Mouse (Mus musculus): ENCODE data around the gene Meis1.

Gene Meis1

GRCm38 (mm10) chr11:18948600-18949295 is 70.0 kb downstream of the Meis1 start:
- CTCF ChIA-PET: no interaction called here

- CTCF ChIA-PET: no interaction called here
These were observed 71.4 kb downstream of the Meis1 start for GRCm38 (mm10) chr11:18947434-18947833.

DNA sequence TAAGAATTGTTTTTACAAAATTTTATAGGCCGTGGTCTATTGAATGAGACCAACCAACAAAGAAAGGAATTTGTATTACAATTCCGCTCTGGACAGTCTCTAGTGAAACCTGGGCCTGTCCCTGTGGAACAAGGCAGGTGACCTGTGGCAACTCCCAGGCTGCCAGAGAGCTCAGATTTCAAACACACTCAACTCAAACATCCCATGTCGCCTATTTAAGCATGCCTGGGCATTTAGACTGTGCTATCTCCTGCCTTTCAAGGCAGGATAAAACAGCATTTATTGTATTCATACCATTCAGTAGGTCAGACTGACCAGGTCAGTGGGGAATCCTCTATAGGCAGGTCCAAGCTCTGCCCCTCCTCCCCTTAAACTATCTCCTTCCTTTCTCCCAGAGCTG is 73.0 kb downstream of the Meis1 start:
- CTCF ChIA-PET: no interaction called here

GRCm38 (mm10) chr11:18944972-18945625 is 73.7 kb downstream of the Meis1 start:
- CTCF ChIA-PET: no interaction called here

GRCm38 (mm10) chr11:18944209-18944608 is 74.6 kb downstream of the Meis1 start:
- CTCF ChIA-PET: no interaction called here

DNA sequence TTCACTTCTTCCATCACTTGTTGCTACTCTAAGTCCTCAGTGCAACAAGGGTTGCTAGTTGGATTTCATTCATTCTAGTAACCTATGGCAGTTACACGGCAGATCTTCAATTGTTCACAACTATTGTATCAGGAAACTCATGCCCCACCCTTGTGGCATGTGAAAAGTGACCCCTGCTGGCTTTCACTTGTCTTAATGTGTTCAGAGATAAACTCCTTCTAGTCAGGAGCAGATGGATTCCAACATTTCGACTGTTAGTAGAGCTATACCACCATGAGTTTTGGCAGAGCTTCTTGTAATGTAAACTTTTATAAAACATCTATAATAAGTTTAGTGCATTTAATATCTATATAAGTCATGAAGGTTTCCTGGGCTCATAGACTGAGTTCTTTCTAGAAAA is 75.8 kb downstream of the Meis1 start:
- CTCF ChIA-PET: no interaction called here

DNA sequence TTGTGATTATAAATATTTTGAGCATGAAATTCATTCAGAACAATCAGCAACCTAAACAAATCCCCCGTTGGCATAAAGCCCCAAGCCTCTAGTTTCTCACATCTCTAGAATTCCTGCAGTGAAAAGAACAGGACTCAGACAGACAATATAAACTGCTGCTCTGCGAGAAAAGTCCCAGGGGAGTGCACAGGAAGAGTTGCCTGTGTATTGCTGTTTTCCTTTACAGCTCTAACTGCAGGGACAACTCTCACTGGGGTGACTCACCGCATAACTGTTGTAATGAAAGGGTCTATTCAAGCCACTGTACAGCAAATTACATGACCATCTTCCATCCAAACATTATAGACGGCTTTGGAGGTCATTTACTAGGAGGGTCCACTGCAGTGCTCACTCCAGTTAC is 77.9 kb downstream of the Meis1 start:
- CTCF ChIA-PET: no interaction called here

GRCm38 (mm10) chr11:18934921-18935320 is 83.9 kb downstream of the Meis1 start:
- CTCF ChIA-PET: no interaction called here

DNA sequence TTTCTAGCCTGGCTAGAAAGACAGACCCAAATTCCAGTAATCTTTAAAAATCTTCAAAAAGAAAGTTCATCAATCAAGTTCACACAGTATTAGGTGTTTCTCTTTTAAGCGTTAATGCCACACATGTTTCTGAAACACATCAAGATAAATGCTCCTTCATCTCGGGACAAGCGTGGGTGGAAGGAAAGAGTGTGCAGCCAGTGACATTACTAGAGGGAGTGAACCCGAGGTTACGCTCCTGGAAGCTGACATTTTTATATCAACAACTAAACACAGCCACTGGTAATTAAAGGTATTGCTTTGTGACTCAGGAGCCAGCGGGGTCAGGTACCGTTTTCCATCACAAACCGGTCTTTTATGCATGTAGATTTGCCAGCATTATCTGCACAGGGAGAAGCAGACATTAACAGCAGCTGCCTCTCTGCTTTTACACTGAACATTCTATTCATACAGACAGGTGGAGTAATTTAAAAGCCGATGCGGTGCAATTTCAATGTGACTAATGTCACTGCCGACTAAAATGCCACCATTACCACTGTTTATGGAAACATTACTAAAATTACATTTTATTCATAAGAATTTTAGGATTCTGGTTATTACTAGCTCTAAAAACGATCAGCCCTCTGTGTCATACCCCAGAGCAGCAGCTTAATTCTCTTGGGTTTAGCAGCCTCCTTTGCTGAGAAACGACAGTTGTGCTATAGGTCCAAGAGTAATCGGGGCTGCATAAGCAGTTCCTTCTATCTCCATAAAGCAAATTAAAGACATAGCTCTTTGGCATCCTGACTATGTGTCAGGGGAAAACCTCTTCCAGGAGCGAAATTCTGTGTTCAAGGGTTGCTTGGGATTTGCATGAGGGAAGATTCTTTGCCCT is 87.5 kb downstream of the Meis1 start:
- CTCF ChIA-PET: no interaction called here

GRCm38 (mm10) chr11:18929779-18930728 is 88.7 kb downstream of the Meis1 start:
- CTCF ChIA-PET: no interaction called here

GRCm38 (mm10) chr11:18927351-18927750 is 91.4 kb downstream of the Meis1 start:
- CTCF ChIA-PET: no interaction called here

DNA sequence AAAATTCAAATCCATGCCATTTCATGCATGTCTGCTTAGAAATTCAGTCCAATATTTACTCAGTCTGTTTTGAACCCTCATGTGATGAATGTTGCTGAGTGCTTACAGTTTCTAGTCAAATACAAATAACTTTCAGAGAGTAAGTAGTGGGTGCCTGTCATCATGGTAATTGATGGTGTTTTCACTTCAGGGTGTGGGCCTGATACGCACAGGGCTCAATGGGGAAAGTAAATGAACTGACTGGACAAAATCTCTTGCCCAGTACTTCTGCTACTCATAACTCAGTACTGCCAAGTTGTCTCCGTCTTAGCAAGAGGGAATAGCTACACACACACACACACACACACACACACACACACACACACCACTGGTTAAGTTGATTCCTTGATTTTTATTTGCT is 92.0 kb downstream of the Meis1 start:
- CTCF ChIA-PET: no interaction called here

GRCm38 (mm10) chr11:18924583-18925334 is 94.0 kb downstream of the Meis1 start:
- CTCF ChIA-PET: no interaction called here

GRCm38 (mm10) chr11:18923274-18923673 is 95.5 kb downstream of the Meis1 start:
- CTCF ChIA-PET: no interaction called here

- CTCF ChIA-PET: no interaction called here
These were observed 98.1 kb downstream of the Meis1 start for GRCm38 (mm10) chr11:18920651-18921050.

DNA sequence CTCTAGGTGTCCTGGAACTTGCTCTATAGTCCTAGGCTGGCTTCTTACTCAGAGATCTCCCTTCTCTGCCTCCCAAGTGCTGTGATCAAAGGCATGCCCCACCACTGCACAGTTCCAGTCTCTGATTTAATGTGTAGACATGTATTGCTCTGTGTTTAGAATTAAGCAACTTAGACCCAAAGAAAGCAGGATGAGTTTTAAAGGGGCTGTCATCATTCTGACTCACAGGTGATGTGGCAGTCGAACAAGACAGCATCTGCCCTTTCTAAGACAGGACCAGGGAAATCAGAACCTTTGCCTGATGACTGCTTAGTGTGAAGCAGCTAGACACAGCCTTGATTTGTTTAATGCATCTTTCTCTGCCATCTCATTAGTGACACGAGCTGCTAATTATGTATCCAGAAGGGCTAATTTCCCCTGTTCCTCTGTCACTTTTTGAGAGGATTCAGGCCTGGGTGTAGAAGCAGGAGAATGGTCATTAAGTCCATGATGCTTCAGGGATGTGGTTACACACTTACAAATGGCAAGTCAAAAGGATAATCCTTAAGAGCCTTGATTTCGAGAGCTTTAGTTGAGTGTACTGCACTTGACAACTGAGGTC is 99.5 kb downstream of the Meis1 start:
- CTCF ChIA-PET: no interaction called here

- CTCF ChIA-PET: no interaction called here
These were observed 100.9 kb downstream of the Meis1 start for GRCm38 (mm10) chr11:18917887-18918286.

- CTCF ChIA-PET: no interaction called here
These were observed 105.5 kb downstream of the Meis1 start for GRCm38 (mm10) chr11:18913251-18913650.

DNA sequence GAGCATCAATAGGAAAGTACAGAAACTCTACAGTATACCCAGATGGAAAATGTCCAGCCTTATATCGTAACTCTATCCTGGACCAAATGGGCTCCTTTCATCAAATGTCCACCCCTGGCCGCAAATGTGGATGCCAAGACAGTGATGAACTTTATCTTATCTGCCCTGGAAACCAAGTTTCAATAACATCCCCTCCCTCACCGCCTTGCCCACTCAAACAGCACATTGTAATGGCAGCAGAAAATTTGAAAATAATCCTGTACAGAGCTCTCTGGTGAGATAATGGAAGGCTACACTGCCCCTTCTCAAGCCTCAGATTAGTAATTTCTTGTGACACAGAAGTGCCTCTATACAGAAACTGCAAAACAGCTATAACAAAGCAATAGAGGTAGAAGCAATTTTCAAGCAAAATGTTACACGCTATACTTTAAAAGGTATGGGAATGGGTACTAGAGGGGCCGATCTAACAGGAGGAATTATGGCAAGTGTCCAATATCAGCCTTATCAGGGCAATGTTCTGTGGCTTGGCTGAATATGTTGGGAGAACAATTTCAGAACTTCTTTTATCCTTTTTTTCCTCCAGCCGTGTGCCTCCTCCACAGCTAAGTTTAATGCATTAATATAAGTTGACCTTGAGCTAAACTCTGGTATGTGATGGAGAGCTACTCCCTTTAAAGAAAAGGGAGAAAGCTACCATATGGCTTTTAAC is 106.3 kb downstream of the Meis1 start:
- CTCF ChIA-PET: no interaction called here

DNA sequence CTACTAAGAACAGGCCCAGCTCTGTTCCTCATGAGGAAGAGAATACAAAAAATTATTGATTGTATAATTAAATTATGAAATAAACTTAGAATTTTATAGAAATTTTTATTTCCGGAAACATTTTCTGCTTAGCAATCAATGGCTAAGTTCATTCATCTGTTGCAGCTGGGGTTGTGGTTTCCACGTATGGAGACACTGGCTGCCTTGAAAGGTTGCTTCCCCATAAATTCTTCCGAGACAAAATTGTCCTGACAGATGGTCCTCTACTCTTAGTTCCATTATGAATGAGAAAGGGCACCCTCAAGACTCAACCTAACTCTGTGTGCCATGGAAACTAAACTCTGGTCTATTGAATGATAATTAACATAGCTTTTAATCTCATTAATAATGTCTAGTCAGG is 111.9 kb downstream of the Meis1 start:
- CTCF ChIA-PET: no interaction called here
